Mouse (Mus musculus): ENCODE results near the gene Mpp3. TPM values are rescaled to one million over a fixed set of nuclear protein-coding genes. Genes with fewer than 3 reads are reported as not detected.

Mpp3 gene
- total RNA-seq (2021): 10 to 100 TPM; 77.6 to 89.6 TPM
- long read RNA-seq, experiment 1, transcript Mpp3-202 (18 exons, 2,997 nt): minor isoform, 8 of 104 reads
- long read RNA-seq, experiment 1, transcript Mpp3-201 (19 exons, 2,848 nt): major isoform, 66 of 104 reads
- long read RNA-seq, experiment 1, partial matches to known transcripts: 12 of 104 reads
- long read RNA-seq, experiment 1, other reads (novel, unspliced or antisense): 17 of 104 reads
- long read RNA-seq, experiment 2, transcript Mpp3-201 (19 exons, 2,848 nt): major isoform, 61 of 94 reads
- long read RNA-seq, experiment 2, partial matches to known transcripts: 15 of 94 reads
- long read RNA-seq, experiment 2, other reads (novel, unspliced or antisense): 14 of 94 reads

GRCm38 (mm10) chr11:102028087-102028816 is at the start of gene Mpp3:
Mpp3 (minus strand) TSS chr11:102028461.
- DNase-seq (ENCODE audit: low spot score in 2 of 2): no peak

DNA sequence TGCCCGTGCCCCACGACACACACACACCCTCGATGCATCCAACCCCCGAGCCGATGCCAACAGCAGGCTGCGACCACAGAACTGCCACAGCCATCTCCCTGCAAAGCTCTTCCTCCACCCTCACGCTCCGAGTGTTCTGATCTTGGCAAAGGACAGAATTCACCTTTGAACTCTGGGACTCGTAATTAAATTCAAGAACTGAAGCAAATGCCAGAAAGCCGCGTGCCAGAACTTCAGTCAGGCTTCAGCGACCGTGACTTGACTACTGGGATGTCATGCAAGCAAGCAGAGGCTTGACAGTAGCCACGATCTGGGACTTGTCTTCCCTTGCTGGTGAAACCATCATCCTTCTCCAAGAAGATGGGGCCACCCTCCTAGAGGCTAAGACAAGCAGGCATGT is 45.5 kb upstream of the Mpp3 start:
- DNase-seq (ENCODE audit: low spot score in 2 of 2): no peak

GRCm38 (mm10) chr11:102072729-102073128 is 44.5 kb upstream of the Mpp3 start:
- no peak for DNase-seq (ENCODE audit: low spot score in 2 of 2)

GRCm38 (mm10) chr11:102070426-102070825 is 42.2 kb upstream of the Mpp3 start:
- DNase-seq (ENCODE audit: low spot score in 2 of 2): no peak

GRCm38 (mm10) chr11:102069633-102070032 is 41.4 kb upstream of the Mpp3 start:
- no peak for DNase-seq (ENCODE audit: low spot score in 2 of 2)

DNA sequence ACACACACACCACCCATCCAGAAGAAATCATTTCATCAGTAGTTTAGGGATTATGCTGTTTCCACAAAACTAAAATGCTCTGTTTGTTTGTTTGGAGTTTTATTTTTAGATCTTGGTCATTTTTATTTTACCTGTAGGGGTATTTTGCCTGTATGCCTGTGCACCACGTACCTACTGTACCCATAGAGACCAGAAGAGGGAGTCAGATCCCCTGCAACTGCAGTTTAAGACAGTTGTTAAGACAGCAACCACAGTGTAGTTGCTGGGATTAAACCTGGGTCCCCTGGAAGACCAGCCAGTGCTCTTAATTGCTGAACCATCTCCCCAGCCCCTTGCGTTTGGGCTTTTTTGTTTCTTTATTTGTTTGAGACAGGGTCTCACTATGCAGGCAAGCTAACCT is 40.7 kb upstream of the Mpp3 start:
- no peak for DNase-seq (ENCODE audit: low spot score in 2 of 2)

DNA sequence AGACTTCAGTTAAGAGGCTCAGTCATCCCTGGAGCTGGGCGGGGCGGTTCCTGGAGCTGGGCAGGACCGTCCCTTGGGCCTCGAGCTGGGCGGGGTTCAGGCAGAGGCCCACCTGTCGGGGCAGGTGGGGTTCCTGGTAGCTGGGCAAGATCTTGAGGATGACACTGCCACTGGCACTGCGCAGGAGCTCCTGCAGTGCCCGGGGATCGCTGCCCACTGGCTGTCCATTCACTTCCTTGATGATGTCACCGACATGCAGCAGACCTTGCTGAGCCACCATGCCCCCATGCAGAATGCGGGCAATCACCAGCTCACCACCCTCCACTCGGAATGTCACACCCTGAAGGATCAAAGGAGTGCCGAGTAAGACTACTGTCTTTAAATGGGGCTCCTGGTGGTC is 34.8 kb upstream of the Mpp3 start:
- DNase-seq (ENCODE audit: low spot score in 2 of 2): no peak

DNA sequence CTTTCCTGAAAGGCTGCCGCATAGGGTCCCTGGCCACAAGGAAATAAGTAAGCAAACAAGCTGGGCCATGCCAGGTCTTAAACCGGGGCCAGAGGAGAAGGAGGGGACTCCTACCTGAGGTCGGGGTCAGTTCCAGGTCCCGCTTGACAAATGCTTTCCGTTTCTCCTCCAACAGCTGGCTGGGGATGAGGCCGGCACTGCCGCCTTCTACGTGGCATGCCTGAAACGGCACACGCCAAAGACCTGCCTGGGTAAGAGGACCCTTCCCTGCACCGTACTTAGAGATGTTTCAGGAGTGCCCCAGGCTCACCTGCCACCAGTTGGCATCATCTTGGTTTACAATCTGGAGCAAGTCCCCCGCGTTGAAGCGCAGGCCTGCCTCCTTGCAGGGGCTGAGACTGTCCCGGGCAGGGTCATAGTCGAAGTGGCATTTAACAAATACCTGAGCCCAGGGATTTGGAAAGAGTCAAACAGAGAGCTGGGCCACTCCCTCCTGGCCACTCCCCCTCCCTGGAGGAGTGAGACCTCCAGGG is 33.7 kb upstream of the Mpp3 start:
- DNase-seq (ENCODE audit: low spot score in 2 of 2): no peak

- peak; percentile 74 to 80 for DNase-seq (ENCODE audit: low spot score in 2 of 2)
These were observed 33.1 kb upstream of the Mpp3 start for GRCm38 (mm10) chr11:102061236-102061940.

GRCm38 (mm10) chr11:102053847-102054246 is 25.6 kb upstream of the Mpp3 start:
- peak; percentile 59 to 62 for DNase-seq (ENCODE audit: low spot score in 2 of 2)

GRCm38 (mm10) chr11:102053183-102053582 is 24.9 kb upstream of the Mpp3 start:
- no peak for DNase-seq (ENCODE audit: low spot score in 2 of 2)

DNA sequence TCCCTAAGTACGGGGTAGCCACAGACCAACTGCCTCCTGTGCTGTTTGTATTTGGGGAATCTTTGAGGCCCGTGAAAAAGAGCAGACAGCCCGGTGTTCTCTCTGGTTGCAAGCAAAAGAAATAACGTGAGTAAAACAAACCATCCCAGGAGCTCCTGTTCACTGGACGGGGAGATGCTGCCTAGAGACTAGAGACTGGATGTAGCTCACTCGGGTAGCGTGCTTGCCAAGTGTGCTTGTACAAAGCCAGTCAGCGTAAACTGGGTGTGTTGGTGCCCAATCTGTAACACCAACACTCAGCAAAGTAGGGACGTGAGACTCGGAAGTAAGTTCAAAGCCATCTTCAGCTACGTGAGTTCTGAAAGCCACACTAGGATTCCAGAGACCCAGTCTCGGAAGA is 24.4 kb upstream of the Mpp3 start:
- DNase-seq (ENCODE audit: low spot score in 2 of 2): no peak

- no peak for DNase-seq (ENCODE audit: low spot score in 2 of 2)
These were observed 23.7 kb upstream of the Mpp3 start for GRCm38 (mm10) chr11:102051954-102052353.

DNA sequence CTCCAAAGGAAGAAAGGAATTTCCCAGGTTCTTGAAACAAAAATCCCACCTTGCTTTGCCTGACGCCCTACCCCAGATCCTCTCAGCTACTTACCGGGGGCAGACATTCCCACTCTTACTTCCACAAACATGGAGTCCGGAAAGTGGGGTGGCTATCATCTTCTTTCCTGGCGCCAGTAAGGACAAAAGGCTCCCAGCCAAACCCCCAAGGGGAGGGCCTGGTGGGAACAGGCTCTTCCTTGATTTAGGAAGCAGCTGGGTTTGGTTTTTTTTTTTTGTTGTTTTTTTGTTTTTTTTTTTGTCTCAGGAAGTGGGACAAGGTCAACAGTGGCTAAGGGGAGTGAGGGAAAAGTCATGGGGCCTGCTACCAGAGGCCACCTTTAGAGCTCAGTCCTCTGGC is 23.3 kb upstream of the Mpp3 start:
- no peak for DNase-seq (ENCODE audit: low spot score in 2 of 2)

- no peak for DNase-seq (ENCODE audit: low spot score in 2 of 2)
These were observed 21.7 kb upstream of the Mpp3 start for GRCm38 (mm10) chr11:102049875-102050482.

- DNase-seq (ENCODE audit: low spot score in 2 of 2): no peak
These were observed 18.3 kb upstream of the Mpp3 start for GRCm38 (mm10) chr11:102046607-102047006.

GRCm38 (mm10) chr11:102044691-102045212 is 16.5 kb upstream of the Mpp3 start:
- no peak for DNase-seq (ENCODE audit: low spot score in 2 of 2)

DNA sequence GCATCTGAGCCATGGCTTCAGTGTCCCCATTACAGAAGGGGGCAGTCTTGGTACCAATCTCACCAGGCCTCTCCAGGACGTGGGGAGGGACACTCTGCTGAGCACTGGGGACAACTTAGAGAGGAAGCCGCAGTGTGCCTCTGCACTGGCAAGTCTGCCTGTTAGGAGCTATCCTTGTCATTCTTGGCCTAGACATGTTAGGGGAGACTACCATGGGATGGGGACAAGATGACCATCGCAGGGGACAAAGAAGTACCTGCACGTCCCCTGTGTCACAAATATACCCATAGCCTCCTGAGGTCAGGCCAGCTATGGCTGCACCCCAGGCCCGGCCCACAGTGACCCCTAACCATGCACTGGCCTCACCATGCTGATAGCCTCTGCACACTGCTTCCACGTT is 15.1 kb upstream of the Mpp3 start:
- no peak for DNase-seq (ENCODE audit: low spot score in 2 of 2)

GRCm38 (mm10) chr11:102042971-102043370 is 14.7 kb upstream of the Mpp3 start:
- no peak for DNase-seq (ENCODE audit: low spot score in 2 of 2)

GRCm38 (mm10) chr11:102041350-102041949 is 13.2 kb upstream of the Mpp3 start, which contains the start of gene Cd300lg:
Cd300lg (plus strand) TSS chr11:102041509.
- no peak for DNase-seq (ENCODE audit: low spot score in 2 of 2)

GRCm38 (mm10) chr11:102040646-102041045 is 12.4 kb upstream of the Mpp3 start:
- DNase-seq (ENCODE audit: low spot score in 2 of 2): no peak
